Mouse (Mus musculus) gonadal fat pad, adult 2 months (tissue): ENCODE data around the gene Chmp6. TPM values are rescaled to one million over a fixed set of nuclear protein-coding genes. Genes with fewer than 3 reads are reported as not detected.

ENCODE experiments used
- DNase-seq: peaks from one replicate; pipeline ENCODE4 v3.0.0-alpha.2; 2012; ENCODE audit warnings: low read depth
- polyA plus RNA-seq: library from polyadenylated mRNA; depleted of rRNA; stranded (reverse); fragments of >200 nt; gene quantifications from 2 replicates; pipeline ENCODE4 v1.2.3, GENCODE M21; 2012

The Chmp6 gene
- polyA plus RNA-seq, 1 experiment, result 49.6 TPM

DNA sequence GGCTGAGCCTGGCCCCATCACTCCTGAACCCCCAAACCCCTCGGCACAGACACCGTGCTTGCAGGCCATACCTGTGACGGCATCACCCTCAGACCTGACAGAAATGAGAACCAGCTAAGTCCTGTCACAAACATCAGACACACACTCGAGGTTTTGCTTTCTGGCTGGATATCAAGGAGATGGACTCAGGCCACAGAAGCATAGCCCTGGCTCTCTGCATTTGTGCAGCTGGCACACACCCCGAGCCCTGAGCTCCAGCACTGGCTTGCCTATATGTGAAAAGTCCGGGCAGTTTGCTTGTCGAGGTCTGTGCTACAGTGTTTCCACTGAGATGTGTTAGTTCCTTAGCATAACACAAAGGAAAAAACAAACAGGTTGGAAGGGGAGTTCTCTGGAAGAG is 5.5 kb upstream of the Chmp6 start:
- no peak for DNase-seq

DNA sequence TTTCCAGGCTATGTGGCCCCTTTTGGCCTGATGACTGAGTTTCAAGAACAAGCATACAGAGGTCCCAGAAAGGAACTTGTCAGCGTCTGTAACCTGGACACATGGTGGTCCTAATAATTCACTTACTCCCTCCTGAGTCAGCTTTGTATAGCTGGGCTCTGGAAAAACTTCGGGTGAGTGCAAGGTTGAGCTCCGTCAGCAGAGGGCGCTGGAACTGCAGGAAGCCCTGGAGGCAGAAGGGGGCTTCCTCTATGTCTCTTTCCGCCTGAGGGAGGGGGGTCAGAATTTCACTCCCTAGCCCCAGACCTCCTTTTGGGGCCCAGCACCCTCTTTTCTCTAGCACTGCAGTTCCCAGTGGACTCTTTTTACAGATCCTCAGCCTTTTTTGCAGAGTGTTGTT is 3.8 kb upstream of the Chmp6 start:
- no peak for DNase-seq

DNA sequence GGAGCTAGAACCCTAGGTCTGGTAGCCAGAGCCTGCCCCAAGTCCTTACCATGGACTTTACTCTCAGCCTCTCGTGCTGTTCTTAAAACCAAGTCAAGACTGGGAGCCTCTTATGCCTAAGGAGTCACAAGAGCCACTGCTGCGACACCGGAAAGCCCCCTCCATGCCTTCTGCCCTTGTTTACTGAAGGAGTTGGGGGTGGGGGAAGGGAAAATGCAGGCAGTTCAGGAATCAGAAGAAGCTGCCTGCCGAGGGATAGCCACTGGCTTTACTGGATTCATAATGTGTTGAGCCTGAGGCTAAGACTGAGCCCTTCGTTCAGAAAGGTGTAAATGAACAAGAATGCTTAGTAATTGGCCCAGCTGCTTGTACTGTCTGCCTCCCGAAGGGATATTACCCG is 396 bp upstream of the Chmp6 start:
- no peak for DNase-seq

DNA sequence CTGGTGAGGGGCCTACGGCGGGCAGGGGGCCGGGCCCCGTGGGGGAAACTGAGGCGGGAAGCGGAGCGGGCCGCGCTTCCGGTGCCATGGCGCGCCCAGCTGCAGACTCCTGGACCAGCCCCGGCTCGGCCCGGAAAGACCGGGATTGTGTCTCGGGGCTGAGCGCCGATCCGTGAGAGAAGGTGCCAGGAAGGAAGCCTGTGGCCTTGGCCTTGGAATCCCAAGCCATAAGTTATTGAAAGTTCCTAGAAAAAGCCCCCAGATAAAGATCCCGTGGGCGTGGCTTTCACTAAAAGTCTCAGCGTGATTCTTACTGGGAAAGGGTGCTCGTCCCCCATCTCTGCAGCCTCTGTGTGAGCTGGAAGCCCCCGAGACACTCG is 684 bp downstream of the Chmp6 start:
- no peak for DNase-seq

DNA sequence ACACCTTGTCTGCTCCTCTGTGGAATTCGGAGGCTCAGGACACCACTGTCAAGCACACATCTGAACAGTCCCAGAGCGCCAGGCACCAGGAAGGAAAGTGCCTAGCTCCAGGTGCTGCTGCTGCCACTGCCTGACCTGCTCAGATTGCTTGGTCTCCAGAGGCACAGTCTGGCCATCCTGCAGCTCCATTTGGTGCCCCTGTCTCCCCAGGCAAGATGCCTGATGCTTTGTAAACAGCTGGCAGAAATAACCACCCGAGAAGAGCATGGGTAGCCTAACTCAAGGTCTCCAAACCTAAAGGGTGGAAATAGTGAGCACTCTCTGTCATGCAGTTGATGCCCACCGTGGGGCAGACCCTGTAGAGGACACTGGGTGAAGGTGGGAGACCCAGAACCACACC is 1.1 kb downstream of the Chmp6 start:
- DNase-seq, result no peak

DNA sequence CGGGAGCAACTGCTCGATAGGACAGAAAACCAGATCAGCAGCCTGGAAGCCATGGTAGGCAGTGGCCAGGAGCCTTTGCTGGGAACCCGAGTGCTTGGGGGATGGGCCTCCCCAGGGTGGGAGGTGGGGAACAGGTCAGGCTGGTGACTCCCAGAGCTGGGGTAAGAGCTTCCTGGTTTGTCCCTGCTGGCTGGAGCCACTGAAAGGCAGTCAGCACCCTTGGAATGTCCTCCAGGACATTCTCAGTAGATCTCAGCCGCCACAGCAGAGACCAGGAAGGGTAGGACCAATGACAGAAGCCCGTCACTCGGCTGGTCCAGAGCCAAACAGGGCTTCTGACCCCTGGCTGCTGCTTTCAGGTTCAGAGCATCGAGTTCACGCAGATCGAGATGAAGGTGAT is 2.4 kb downstream of the Chmp6 start:
- DNase-seq, result no peak

DNA sequence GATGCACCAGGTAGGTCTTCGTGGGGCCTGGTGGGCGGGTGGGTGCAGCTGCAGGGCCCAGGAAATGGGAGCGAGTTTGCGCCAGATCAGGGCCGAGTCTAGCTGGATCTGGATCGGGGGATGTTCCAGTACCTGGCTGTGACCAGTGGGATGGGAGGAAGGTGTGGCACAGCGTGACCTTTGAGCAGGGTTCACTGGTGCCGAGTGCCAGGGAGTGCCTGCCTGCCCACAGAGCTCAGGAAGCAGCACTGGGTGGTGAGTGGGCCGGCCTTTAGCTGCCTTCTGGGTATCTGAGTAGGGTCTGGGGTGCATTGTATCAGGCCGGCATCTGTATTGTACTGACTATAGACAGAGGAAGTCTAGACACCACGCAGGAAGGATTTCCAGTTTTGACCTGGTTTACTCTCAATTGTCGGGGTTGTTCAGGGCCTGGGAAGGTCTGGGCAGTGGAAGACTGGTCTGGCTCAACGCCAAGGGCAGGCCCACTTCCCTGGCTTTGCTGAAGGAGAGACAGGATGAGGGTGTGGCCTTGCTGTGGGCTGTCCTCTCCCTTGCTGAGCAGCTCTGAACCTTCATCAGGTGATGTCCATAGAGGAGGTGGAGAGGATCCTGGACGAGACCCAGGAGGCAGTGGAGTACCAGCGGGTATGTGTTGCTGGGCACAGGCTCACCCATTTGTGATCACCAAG is 3.0 kb downstream of the Chmp6 start:
- no peak for DNase-seq

DNA sequence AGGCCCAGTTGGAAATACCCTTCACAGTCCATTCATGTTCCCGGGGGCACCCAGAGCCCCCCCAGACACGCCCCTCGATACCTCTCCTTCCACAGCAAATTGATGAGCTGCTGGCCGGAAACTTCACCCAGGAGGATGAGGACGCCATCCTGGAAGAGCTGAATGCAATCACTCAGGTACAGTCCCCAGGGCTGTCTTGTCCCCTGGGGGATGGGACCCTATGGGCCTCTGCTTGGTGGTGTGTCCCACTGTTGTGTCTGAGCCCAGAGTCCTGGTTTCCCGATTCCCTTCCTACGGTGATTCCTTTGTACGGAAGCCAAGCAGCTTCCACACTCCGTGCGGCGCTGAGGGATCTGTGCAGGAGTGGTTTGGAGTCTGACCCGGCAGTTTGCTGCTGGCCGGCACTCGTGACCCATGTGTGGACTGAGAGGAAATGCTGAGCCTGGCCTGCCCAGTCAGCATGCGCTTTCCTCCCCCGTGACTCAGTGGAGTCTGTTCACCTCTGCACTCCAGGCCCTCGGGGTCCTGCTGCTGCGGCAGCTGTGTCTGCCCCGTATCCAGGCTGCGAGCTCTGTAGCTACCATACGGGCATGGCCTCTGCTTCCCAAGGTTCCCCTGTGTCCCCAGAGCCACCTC is 3.7 kb downstream of the Chmp6 start:
- no peak for DNase-seq

DNA sequence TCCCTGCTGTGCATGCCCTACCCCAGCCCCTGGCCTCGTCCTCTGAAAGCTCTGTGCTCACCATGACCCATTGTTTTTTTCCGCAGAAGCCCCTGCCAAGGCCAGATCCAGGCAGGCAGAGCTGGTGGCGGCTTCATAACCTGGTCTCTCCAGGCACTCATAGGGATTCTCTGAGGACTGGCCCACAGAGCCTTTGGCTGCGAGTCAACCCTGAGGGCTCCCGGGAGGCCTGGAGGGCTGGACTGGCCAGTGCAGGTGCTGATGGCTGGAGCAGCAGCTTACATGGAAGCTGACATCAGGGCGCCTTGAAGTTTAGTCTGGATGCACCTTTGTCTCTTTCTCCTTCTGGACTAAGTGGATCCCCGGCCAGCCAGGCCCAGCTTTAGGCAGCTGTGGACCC is 5.3 kb downstream of the Chmp6 start:
- DNase-seq, result no peak

DNA sequence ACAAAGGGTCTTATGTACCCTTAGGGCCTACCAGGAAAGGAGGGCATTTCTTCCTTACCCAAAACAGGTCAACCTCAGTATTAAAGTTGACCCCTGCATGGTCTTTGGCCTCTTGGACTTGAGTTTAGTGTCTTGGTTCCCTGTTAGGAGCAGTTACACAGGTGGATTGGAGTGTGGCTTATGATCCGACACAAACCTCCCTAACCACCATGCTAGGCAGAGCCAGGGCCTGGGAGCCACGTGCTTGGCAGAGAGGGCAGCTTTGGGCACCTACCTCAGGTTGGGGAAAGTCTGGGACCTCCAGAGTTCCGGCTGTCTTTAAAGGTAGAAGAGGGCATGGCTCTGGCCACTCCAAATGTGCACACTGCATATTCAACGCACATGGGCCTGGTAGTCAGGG is 6.2 kb downstream of the Chmp6 start:
- DNase-seq, result no peak

DNA sequence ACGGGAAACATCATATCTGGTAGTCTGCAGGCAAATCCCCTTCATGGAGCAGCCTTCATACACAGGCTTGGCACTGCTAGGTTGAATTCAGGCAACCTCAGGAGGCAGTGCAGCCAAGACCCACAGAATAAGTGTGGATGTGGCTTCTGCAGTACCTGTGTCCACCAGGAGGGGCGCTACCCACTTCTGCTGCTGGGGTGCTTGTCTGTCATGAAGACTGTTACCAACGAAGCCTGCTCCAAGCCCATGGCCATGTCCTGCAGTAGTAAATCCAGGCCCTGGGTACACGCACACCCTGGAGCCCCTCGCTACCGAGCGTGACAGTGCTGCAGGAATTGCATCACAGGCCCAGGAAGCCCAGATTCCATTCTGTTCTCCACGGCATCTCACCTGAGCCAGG is 6.7 kb downstream of the Chmp6 start:
- no peak for DNase-seq

DNA sequence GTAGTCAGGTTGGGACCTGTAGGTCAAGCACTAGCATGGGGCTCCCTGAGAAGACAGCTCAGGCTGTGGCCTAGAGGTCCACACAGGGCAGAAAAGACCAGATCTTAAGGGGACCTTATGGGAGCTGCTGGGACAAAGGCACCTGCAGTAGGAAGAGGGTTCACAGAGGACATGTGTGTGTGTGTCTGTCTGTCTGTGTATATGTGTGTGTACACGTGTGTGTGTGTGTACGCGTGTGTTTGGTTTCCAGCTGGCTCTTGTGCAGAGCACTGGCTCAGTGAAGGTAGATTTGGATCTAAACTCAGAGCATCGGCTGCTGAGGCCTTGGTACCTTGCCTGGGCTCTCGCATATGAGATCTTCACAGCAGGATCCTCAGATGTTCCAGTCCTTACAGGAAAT is 7.4 kb downstream of the Chmp6 start:
- no peak for DNase-seq

DNA sequence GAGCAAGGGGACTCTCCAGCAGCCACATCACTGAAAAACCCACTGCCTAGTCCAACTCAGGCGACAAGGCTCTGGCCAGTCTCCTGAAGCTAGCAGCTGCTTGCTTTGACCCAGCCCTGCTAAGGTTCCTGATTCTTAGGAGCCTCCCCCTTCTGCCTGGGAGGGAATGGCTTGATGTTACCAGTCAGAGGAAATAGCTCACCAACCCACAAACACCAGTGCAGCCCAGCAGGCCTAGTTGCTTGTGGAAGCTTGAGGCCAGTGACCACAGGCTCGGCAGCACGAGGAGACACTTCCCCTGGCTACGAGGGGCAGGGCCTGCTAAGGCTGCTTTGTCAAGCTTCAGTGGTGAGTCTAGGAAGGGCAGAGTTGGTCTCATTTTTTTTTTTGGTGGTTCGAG is 11.9 kb downstream of the Chmp6 start:
- no peak for DNase-seq

DNA sequence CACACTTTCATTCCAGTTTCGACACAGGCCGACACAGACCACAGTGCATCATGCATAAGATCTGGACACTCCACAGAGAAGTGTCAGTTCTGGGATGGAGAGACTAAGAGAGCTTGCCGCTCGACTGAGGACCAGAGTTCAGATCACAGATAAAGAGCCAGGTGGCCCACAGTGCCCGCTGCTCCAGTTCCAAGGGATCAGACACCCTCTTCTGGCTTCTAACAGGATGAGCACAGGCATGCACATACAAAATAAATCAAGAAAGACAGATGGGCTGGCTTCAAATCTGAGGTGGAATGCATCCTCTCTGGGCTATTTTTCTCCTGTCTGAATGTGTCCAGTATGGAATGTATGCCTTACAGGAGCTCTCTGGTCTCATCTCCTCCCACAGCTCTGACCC is 13.5 kb downstream of the Chmp6 start:
- no peak for DNase-seq

DNA sequence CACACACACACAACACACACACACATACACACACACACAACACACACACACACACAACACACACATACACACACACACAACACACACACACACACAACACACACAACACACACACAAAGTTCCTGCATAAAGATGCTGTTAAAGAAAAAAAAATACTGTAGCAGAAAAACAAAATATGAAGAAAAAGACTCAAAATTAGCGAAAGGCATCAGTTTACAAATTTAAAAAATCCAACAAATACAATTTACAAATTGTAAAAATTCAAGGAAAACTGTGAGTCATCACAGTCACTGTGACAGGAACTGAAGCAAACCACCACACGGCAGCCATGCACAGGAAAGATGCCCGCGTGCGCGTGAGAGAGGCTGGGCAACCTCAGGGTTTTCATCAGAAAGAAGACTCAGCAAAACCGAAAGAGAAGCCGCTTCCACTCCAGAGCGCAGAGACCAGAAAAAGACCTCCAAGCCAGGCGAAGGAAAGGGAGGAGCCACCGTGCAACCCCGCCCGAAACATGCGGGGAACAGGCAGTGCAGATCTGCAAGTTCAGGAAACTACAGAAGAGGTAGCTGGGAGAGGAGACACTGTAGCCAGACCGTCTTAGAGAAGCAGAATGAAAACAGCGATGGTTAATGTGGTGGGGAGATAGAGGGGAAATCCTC is 14.9 kb downstream of the Chmp6 start:
- DNase-seq, result no peak

DNA sequence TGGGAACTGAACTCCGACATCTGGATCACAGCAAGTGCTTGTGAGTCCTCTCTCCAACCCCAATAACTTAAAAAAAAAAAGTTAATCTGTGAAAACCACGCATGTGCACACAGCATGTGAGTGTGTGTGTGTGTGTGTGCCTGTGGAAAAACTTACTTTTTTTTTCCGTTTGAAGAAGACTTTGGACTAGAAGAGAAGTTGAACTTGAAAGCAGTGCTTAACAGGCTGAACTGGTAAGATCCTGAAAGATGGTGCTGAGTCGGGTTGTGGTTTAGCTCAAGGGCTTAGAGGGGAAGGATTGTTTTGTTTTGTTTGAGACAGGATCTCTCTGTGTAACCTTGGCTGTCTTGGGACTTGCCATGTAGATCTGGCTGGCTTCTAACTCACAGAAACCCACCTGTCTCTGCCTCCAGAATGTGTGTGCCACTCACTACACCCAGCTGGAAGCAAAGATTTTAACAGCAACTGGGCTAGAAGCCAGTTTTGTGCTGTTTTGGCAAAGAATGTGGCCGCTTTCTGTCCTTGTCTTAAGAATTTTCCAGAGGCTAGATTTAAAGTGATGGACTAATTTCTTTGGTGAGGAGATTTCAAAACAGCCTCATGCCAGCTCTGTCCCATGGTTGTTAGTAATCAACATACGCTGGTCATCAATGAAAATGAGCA is 16.5 kb downstream of the Chmp6 start:
- DNase-seq, result no peak

DNA sequence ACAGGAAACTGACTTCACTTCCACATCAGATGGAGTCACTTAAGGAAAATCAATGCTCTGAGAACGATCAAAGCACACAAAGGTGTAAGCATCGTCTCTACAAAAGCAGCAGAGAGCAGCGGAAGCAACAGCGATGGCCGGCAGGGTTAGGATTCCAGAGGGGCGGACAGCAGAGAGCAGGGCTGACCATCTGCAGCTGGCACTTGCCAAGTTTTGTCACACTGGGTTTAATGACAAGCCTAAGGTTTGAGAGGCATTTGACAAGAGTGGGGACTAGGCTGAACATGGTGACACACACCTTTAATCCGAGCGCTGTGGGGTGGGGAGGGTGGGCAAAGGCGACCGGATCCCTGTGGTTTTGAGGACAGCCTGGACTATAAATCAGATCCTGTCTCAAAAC is 18.6 kb downstream of the Chmp6 start:
- no peak for DNase-seq

DNA sequence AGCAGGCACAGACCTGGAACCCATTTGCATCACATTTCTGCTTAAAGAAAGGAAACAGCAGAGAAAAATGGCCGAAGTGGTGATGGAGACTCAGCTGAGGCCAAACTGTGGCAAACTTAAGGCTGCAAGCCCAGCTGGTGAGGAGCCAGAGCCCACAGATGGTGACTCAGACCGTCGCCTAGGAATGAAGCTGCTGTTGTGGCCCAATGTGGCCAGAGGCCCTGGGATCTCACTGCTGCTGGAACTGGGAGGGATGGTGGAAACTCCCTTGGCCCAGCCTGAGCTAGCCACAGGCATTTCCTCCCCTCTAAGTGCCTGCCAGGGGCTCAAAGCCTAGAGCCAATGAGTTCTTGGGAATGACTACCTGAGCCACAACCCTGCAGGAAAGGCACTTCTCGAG is 19.9 kb downstream of the Chmp6 start:
- no peak for DNase-seq

DNA sequence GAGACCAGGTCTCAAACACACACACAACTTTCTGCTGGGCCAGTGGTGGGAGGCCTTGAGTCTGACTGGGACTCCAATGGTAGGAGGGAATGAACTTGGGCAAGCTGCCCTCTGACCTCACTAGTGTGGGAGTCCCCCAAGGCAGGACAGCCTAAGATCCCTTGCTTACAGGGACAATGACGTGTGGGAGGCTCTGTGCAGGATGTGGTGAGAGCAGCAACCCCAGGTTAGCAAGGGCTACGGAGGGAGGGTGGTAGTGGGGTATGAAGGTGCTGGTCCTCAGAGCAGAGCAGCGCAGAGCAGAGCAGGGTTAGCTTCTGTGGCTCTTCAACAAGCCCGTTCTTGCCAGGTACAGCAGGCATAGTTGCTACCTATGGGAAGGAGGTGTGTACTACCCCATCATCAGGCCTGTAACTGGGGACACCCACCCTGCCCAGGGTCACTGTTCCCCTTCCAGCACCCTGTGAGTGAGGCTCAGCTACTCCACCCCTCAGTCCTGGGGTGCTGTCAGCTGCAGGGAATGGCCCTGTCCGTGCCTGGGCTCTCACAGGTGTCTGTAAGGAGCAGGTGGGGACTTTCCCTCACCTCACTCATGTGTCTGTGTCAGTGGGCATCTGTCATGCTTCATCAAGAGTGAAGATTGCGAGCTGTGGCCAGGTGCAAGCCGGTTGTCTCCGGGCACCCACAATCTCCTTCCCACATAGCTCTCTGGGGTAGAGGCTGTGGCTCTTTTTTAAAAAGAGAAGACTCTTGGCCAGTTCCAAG is 20.8 kb downstream of the Chmp6 start:
- DNase-seq, result no peak

DNA sequence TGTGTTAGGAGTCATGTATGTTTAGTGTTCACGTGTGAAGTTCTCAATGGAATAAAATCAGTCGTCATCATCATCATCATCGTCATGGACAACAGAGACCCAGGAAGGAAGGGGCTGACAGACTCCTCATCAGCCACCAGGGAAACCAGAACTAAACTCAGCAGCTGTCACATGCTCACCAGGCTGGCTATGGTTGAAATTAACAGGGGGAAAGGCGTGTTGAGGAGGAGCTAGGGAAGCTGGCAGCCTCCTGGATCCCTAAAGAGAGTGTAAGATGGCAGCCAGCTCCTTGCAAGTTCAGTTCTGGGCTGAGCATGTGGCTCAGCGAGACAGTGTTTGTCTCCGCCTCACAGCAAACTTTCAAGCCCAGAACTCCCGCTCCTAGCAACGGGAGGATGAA is 21.5 kb downstream of the Chmp6 start:
- DNase-seq, result no peak

DNA sequence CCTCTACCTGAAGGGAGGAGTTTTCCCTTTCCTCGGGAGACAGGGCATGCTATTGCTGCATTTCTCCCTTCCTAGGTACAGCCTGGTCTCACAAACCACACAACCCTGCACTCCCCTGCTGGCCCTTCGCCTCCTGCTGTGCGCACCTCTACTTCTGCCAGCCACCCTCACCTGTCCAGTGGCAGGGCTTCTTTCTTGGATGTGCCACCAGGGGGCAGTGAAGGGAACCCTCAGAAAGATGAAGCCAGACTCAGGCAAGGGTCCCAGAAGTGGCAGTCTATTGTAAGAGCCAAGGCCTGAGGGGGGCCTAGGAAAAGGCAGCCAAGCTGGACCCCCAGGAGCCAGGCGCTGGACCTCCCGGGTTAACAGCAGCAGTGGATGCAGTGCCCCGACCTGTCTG is 22.2 kb downstream of the Chmp6 start:
- DNase-seq, result no peak

DNA sequence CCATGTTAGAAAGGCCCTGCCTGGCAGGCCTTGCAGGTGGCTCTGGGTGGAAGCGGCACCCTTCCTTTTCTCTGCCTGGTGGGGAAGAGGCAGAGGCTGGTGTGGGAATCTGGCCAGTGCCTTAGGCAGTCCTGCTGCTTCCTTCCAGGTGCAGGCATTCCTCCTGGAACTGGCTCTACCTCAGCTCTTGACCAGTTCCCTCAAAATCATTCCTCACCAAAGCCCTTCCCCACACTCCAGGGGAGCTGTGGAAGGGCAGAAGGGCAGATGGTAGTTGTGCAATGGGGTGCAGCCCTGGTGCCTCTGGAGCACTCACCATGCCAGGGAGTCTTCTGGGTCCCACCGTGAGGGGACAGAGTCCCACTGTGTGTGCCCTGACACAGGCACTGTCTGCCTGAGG is 23.2 kb downstream of the Chmp6 start:
- no peak for DNase-seq
